Mouse (Mus musculus) heart, embryonic 11.5 days (tissue): ENCODE results near the gene Prkg1. TPM values are rescaled to one million over a fixed set of nuclear protein-coding genes. Genes with fewer than 3 reads are reported as not detected.

ENCODE experiments used
- ATAC-seq: fragments of 200-750 bp; cut with Nextera tagmentation; replicated peaks from 2 replicates; pipeline ENCODE4 v1.8.0; 2017; ENCODE audit warnings: moderate library complexity; ENCODE audit not compliant: insufficient number of reproducible peaks, low FRiP score, low TSS enrichment
- H3K27ac ChIP-seq: fragments of 300-500 bp; sonication (generic); 2 replicates; pipeline ENCODE4 v1.5.1; 2014; ENCODE audit warnings: mild to moderate bottlenecking, low read depth, low read length
- H3K27me3 ChIP-seq: fragments of 300-500 bp; sonication (generic); 2 replicates; pipeline ENCODE4 v1.6.1; 2014; ENCODE audit warnings: mild to moderate bottlenecking, low read length, mixed read lengths; ENCODE audit not compliant: control insufficient read depth, insufficient read depth
- H3K36me3 ChIP-seq: fragments of 300-500 bp; sonication (generic); 2 replicates; pipeline ENCODE4 v1.6.1; 2014; ENCODE audit warnings: mild to moderate bottlenecking, low read length, moderate library complexity, mixed read lengths; ENCODE audit not compliant: control insufficient read depth, insufficient read depth
- H3K4me1 ChIP-seq: fragments of 300-500 bp; sonication (generic); 2 replicates; pipeline ENCODE4 v1.6.1; 2014; ENCODE audit warnings: low read length; ENCODE audit not compliant: control insufficient read depth, insufficient read depth
- H3K4me2 ChIP-seq: fragments of 300-500 bp; sonication (generic); 2 replicates; pipeline ENCODE4 v1.6.1; 2014; ENCODE audit warnings: mild to moderate bottlenecking, moderate library complexity
- H3K4me3 ChIP-seq: fragments of 300-500 bp; sonication (generic); 2 replicates; pipeline ENCODE4 v1.5.1; 2014; ENCODE audit warnings: low read depth, low read length
- H3K9ac ChIP-seq: fragments of 300-500 bp; sonication (generic); 2 replicates; pipeline ENCODE4 v1.6.1; 2014; ENCODE audit warnings: mild to moderate bottlenecking, low read depth, low read length, moderate library complexity
- H3K9me3 ChIP-seq: fragments of 300-500 bp; sonication (generic); replicated peaks from 2 replicates; pipeline ENCODE4 v1.6.1; 2016; ENCODE audit warnings: low read length; ENCODE audit not compliant: control insufficient read depth
- WGBS: fragments of 180-500 bp; shearing (Covaris S2); extraction: QIAGEN DNeasy Blood & Tissue Kit; methylation state at CpG from one replicate; pipeline ENCODE4 v1.1.7; 2014; ENCODE audit not compliant: insufficient replicate concordance; 5-methylcytosine and 5-hydroxymethylcytosine counted together
- polyA plus RNA-seq: library from polyadenylated mRNA; unstranded; fragments of >200 nt; fragmentation: Nextera tagmentation; extraction: Ambion mirVana; gene quantifications from 2 replicates; pipeline ENCODE4 v1.2.1, GENCODE M21; 2014

The Prkg1 gene
- polyA plus RNA-seq, 1 experiment from 2014 or later, result 10.9 TPM

DNA sequence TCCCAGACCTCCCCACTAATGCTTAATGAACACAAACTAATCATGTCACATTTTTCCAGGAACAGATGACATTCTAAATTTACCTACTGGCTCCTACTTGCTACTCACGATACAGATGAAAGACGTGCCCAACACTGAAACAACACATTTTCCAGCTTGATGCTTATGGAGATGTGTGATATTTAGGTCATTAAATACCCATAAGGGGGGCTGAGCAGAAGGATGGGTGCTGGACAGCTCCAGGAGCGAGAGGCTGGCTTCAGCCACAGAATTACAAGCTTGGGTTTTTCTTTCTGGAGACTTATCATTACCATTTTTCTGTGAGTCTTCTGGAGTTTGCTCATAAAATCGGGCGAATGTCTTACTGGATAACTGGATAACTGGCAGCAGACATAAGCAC, 958.6 kb downstream of the Prkg1 start:
- 73% methylated on average over 5 of the region's 5 CpGs for WGBS
- Histone ChIP-seq H3K27ac (no peak overlapping the region), H3K27me3 (no peaks in the 10 kb centered on the region), H3K4me3 (no peak overlapping the region), H3K4me1 (no peaks in the 10 kb centered on the region), H3K9me3 (no peaks in the 10 kb centered on the region), H3K9ac (no peak overlapping the region), H3K4me2 (no peak overlapping the region), H3K36me3 (no peaks in the 10 kb centered on the region)
- no peak for ATAC-seq

DNA sequence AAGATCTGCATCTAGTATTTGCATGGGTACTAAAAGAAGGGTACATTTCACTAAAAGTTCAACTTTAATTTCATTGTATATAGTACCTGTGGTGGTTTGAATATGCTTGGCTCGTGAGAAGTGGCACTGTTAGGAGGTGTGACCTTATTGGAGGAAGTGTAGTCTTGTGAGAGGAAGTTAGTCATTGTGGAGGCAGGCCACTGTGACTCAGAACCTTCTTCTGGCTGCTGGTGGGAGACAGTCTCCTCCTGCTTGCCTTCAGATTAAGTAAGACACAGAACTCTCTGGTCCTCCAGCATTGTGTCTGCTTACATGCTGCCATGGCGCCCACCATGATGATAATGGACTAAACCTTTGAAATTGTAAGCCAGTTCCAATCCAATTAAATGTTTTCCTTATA, 984.0 kb downstream of the Prkg1 start:
- no peak overlapping the region for H3K27ac ChIP-seq

DNA sequence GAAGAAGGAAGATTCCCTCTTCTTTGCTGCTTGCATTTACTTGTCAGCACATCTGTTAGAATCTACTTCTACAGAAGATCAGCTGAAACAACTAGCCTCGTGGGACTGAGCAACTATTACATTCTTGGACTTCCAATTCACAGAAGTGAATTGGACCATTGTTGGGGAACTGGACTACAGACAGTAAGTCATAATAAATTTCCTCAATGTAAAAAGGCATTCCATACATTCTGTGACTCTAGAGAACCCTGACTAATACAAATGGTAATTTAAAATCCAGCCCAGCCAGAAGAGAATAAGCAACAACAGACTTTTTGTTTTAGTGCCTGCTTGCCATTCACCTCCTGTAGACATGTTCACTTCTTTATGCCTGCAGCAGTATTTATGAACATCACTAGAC, 996.5 kb downstream of the Prkg1 start:
- no peaks in the 10 kb centered on the region for H3K36me3 ChIP-seq
- 59% methylated on average over 1 of the region's 1 CpGs for WGBS

More for the DNA sequence above, 984.0 kb downstream of the Prkg1 start:
- H3K4me3 ChIP-seq, result no peak overlapping the region
- H3K9ac ChIP-seq, result no peak overlapping the region
- WGBS, result 67% methylated on average over 2 of the region's 2 CpGs
- ATAC-seq, result no peak
- H3K4me2 ChIP-seq, result no peak overlapping the region
- H3K4me1 ChIP-seq, result no peaks in the 10 kb centered on the region
- no peaks in the 10 kb centered on the region for H3K9me3 ChIP-seq
- H3K36me3 ChIP-seq, result no peaks in the 10 kb centered on the region
- no peaks in the 10 kb centered on the region for H3K27me3 ChIP-seq

DNA sequence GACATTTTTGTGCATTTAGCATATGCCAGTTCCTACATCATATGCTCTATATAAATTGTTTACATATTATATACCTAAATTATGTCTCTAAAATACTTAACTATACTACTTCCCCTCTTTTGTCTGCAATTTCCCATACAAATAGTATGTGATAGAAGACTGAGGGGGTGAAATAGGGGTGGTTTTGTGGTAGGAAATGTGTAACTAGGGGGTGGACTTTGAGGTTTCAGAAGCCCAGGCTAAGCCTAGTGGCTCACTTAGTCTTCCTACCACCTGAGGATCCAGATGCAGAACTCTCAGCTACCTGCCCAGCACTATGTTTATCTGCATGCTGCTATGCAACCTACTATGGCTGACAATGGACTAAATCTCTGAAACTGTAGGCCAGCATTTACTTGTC, 1020.4 kb downstream of the Prkg1 start:
- no peak overlapping the region for H3K4me2 ChIP-seq
- ATAC-seq, result no peak
- H3K27me3 ChIP-seq, result no peaks in the 10 kb centered on the region
- H3K9ac ChIP-seq, result no peak overlapping the region
- H3K27ac ChIP-seq, result no peak overlapping the region
- H3K4me1 ChIP-seq, result no peaks in the 10 kb centered on the region
- no peaks in the 10 kb centered on the region for H3K36me3 ChIP-seq
- no peak overlapping the region for H3K4me3 ChIP-seq
- H3K9me3 ChIP-seq, result no peaks in the 10 kb centered on the region

More for the DNA sequence above, 996.5 kb downstream of the Prkg1 start:
- Histone ChIP-seq H3K4me3 (no peak overlapping the region), H3K4me1 (no peaks in the 10 kb centered on the region), H3K9ac (no peak overlapping the region), H3K4me2 (no peak overlapping the region), H3K27me3 (no peaks in the 10 kb centered on the region), H3K9me3 (no peaks in the 10 kb centered on the region), H3K27ac (no peak overlapping the region)
- ATAC-seq, result no peak

DNA sequence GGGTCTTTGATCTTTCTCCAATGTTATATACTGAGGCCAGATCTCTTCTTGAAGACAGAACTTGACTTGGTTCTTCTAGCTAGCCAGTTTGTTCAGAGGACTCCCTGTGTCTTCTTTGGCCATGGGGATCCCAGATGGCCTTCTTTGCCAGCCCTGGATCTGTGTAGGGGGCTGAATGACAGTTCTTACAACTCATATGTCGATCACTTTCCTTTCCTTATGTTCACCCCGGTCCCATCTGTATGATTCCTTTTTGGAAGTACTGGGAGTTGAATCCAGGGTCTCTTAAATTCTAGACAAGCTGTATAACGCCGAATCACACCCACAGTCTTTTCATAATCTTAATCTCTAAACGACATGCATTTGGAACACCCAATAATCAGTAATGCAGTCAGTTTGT, 1065.7 kb downstream of the Prkg1 start:
- Histone ChIP-seq H3K9me3 (no peaks in the 10 kb centered on the region), H3K36me3 (no peaks in the 10 kb centered on the region), H3K4me2 (no peak overlapping the region), H3K4me3 (no peak overlapping the region), H3K4me1 (no peaks in the 10 kb centered on the region), H3K27me3 (no peaks in the 10 kb centered on the region), H3K27ac (no peak overlapping the region), H3K9ac (no peak overlapping the region)
- ATAC-seq, result no peak
- 84% methylated on average over 5 of the region's 5 CpGs for WGBS

GRCm38 (mm10) chr19:30691258-30691657, 1073.6 kb downstream of the Prkg1 start:
- Histone ChIP-seq H3K4me1 (no peaks in the 10 kb centered on the region), H3K9ac (no peak overlapping the region), H3K36me3 (no peaks in the 10 kb centered on the region), H3K27ac (no peak overlapping the region), H3K27me3 (no peaks in the 10 kb centered on the region), H3K4me3 (no peak overlapping the region), H3K4me2 (no peak overlapping the region), H3K9me3 (no peaks in the 10 kb centered on the region)
- WGBS, result 87% methylated on average over 2 of the region's 2 CpGs
- ATAC-seq, result no peak

- H3K4me2 ChIP-seq, result no peak overlapping the region
- H3K9me3 ChIP-seq, result no peaks in the 10 kb centered on the region
- H3K4me1 ChIP-seq, result no peaks in the 10 kb centered on the region
- no peaks in the 10 kb centered on the region for H3K27me3 ChIP-seq
- H3K4me3 ChIP-seq, result no peak overlapping the region
- H3K36me3 ChIP-seq, result no peaks in the 10 kb centered on the region
- ATAC-seq, result no peak
- H3K9ac ChIP-seq, result no peak overlapping the region
- 82% methylated on average over 6 of the region's 6 CpGs for WGBS
- no peak overlapping the region for H3K27ac ChIP-seq
These were observed 1074.1 kb downstream of the Prkg1 start for GRCm38 (mm10) chr19:30690691-30691090.

- Histone ChIP-seq H3K4me2 (no peak overlapping the region), H3K4me1 (no peaks in the 10 kb centered on the region), H3K27ac (no peak overlapping the region), H3K4me3 (no peak overlapping the region), H3K36me3 (no peaks in the 10 kb centered on the region), H3K9me3 (no peaks in the 10 kb centered on the region), H3K27me3 (no peaks in the 10 kb centered on the region), H3K9ac (no peak overlapping the region)
- ATAC-seq, result no peak
- WGBS, result 78% methylated on average over 6 of the region's 6 CpGs
These were observed 1076.9 kb downstream of the Prkg1 start for GRCm38 (mm10) chr19:30687942-30688341.

- no peak overlapping the region for H3K4me3 ChIP-seq
- H3K36me3 ChIP-seq, result no peaks in the 10 kb centered on the region
- no peak for ATAC-seq
- WGBS, result 80% methylated on average over 8 of the region's 8 CpGs
- no peaks in the 10 kb centered on the region for H3K9me3 ChIP-seq
- no peaks in the 10 kb centered on the region for H3K27me3 ChIP-seq
- H3K9ac ChIP-seq, result no peak overlapping the region
- H3K4me2 ChIP-seq, result no peak overlapping the region
- H3K4me1 ChIP-seq, result no peaks in the 10 kb centered on the region
- no peak overlapping the region for H3K27ac ChIP-seq
These were observed 1088.5 kb downstream of the Prkg1 start for GRCm38 (mm10) chr19:30676308-30676707.
